7 mouse cellular contexts compared by ENCODE assay signal in genomic region chr9:120602172-120602838, GRCm38 (mm10). TPM values are rescaled to one million over a fixed set of nuclear protein-coding genes. Genes with fewer than 3 reads are reported as not detected.
DNase-seq lines count a peak whose midpoint lies in the region; ATAC-seq and TF ChIP-seq lines count a peak whose summit lies in the region.

No protein-coding gene starts in this region.

- DNase-seq in NIH3T3 (ENCODE audit: low read depth): peak; percentile 78
- DNase-seq in hindbrain, embryonic 11.5 days (ENCODE audit: low spot score): no peak
- DNase-seq in limb, embryonic 14.5 days (ENCODE audit: low spot score): no peak
- DNase-seq in layer of hippocampus, adult 9-11 months: no peak

- peak overlapping the region; percentile 32; the same call in 1 of the 2 replicates for H3K4me3 ChIP-seq in E14TG2a.4 (replicated peaks; ENCODE audit: low read length)
- H3K4me3 ChIP-seq in erythroblast, embryonic 14.5 days (replicated peaks): peak overlapping the region; percentile 56
- H3K4me3 ChIP-seq in hindbrain, embryonic 11.5 days (ENCODE audit: low read depth, low read length): no peak overlapping the region
- H3K4me3 ChIP-seq in limb, embryonic 14.5 days (replicated peaks; ENCODE audit: low read length): no peak overlapping the region
- H3K4me3 ChIP-seq in midbrain, embryonic 16.5 days (ENCODE audit: low read depth, low read length): no peak overlapping the region

- H3K4me2 ChIP-seq in hindbrain, embryonic 11.5 days (replicated peaks; ENCODE audit: low read depth, low read length): no peak overlapping the region
- H3K4me2 ChIP-seq in limb, embryonic 14.5 days (replicated peaks; ENCODE audit: low read depth, low read length, severe bottlenecking): peak overlapping the region; percentile 45
- H3K4me2 ChIP-seq in midbrain, embryonic 16.5 days (ENCODE audit: low read length): peak overlapping the region; percentile 48

- no peaks in the 10 kb centered on the region for H3K27me3 ChIP-seq in E14TG2a.4 (ENCODE audit: insufficient read depth, low read length)
- H3K27me3 ChIP-seq in erythroblast, embryonic 14.5 days (ENCODE audit: control insufficient read depth): no peaks in the 10 kb centered on the region
- H3K27me3 ChIP-seq in hindbrain, embryonic 11.5 days (ENCODE audit: control insufficient read depth, insufficient read depth, low read length): no peaks in the 10 kb centered on the region
- H3K27me3 ChIP-seq in limb, embryonic 14.5 days (ENCODE audit: control insufficient read depth, insufficient read depth, low read length): no peaks in the 10 kb centered on the region
- no peaks in the 10 kb centered on the region for H3K27me3 ChIP-seq in midbrain, embryonic 16.5 days (ENCODE audit: control insufficient read depth, insufficient read depth, low read depth, low read length)

- no peak overlapping the region for H3K9ac ChIP-seq in hindbrain, embryonic 11.5 days (ENCODE audit: low read depth, low read length)
- peak overlapping the region; percentile 45; the same call in 1 of the 2 replicates for H3K9ac ChIP-seq in limb, embryonic 14.5 days (ENCODE audit: low read depth, low read length, severe bottlenecking)
- H3K9ac ChIP-seq in midbrain, embryonic 16.5 days (ENCODE audit: low read depth, low read length): peak overlapping the region; percentile 16; the same call in 1 of the 2 replicates

- 46% methylated on average over 17 of the region's 17 CpGs for WGBS in hindbrain, embryonic 11.5 days
- WGBS in limb, embryonic 14.5 days: 50% methylated on average over 17 of the region's 17 CpGs
- WGBS in midbrain, embryonic 16.5 days: 52% methylated on average over 17 of the region's 17 CpGs

- peaks cover 12% of the 10 kb centered on the region for H3K4me1 ChIP-seq in E14TG2a.4 (replicated peaks; ENCODE audit: low read depth, low read length)
- H3K4me1 ChIP-seq in erythroblast, embryonic 14.5 days (ENCODE audit: control insufficient read depth): peaks cover 15% of the 10 kb centered on the region
- H3K4me1 ChIP-seq in hindbrain, embryonic 11.5 days (replicated peaks; ENCODE audit: control insufficient read depth, insufficient read depth, low read length): peaks cover 5% of the 10 kb centered on the region
- H3K4me1 ChIP-seq in limb, embryonic 14.5 days (ENCODE audit: control insufficient read depth, insufficient read depth, low read length): peaks cover 23% of the 10 kb centered on the region
- peaks cover 20% of the 10 kb centered on the region for H3K4me1 ChIP-seq in midbrain, embryonic 16.5 days (ENCODE audit: control insufficient read depth, insufficient read depth, low read length)

- ATAC-seq in hindbrain, embryonic 11.5 days (ENCODE audit: low FRiP score): peak; percentile 67
- ATAC-seq in limb, embryonic 14.5 days (ENCODE audit: low FRiP score, low read depth): peak; percentile 41
- peak; percentile 67 for ATAC-seq in midbrain, embryonic 16.5 days

- H3K36me3 ChIP-seq in E14TG2a.4 (ENCODE audit: insufficient read depth, low read length): no peaks in the 10 kb centered on the region
- no peaks in the 10 kb centered on the region for H3K36me3 ChIP-seq in erythroblast, embryonic 14.5 days (ENCODE audit: control insufficient read depth)
- no peaks in the 10 kb centered on the region for H3K36me3 ChIP-seq in hindbrain, embryonic 11.5 days (ENCODE audit: control insufficient read depth, insufficient read depth, low read length)
- H3K36me3 ChIP-seq in limb, embryonic 14.5 days (ENCODE audit: control insufficient read depth, insufficient read depth, low read length): no peaks in the 10 kb centered on the region
- H3K36me3 ChIP-seq in midbrain, embryonic 16.5 days (ENCODE audit: control insufficient read depth, insufficient read depth, low read length): no peaks in the 10 kb centered on the region

- TF ChIP-seq POLR2A in limb, embryonic 14.5 days (IDR thresholded peaks at IDR 0.05; ENCODE audit: borderline replicate concordance, extremely low read depth, insufficient read depth, insufficient read length): no peak

- H3K9me3 ChIP-seq in E14TG2a.4 (ENCODE audit: low read length): peaks cover 9% of the 10 kb centered on the region
- H3K9me3 ChIP-seq in erythroblast, embryonic 14.5 days (ENCODE audit: control insufficient read depth, low read length): no peaks in the 10 kb centered on the region
- H3K9me3 ChIP-seq in hindbrain, embryonic 11.5 days (ENCODE audit: control insufficient read depth, low read length): no peaks in the 10 kb centered on the region
- H3K9me3 ChIP-seq in limb, embryonic 14.5 days (ENCODE audit: control insufficient read depth, low read length): peaks cover 1% of the 10 kb centered on the region
- H3K9me3 ChIP-seq in midbrain, embryonic 16.5 days (replicated peaks; ENCODE audit: control insufficient read depth, low read length, poor library complexity, severe bottlenecking): peaks cover under 1% of the 10 kb centered on the region; the same call in 1 of the 2 replicates

- TF ChIP-seq CTCF in E14TG2a.4 (conservative IDR thresholded peaks at IDR 0.05; ENCODE audit: low read length): no peak

- no peak overlapping the region for H3K27ac ChIP-seq in hindbrain, embryonic 11.5 days (ENCODE audit: low read depth, low read length)
- peak overlapping the region; percentile 55 for H3K27ac ChIP-seq in limb, embryonic 14.5 days (replicated peaks; ENCODE audit: low read depth, low read length)
- 0 out of 2 replicates have a peak overlapping the region, but pooled peaks have one; percentile 30 for H3K27ac ChIP-seq in midbrain, embryonic 16.5 days (ENCODE audit: low read length)

RNA-seq across cellular contexts. Expression of gene Rpl14, which starts 31.1 kb away (rescaled TPM):
- polyA plus RNA-seq in erythroblast, embryonic 14.5 days (2012): 124 and 135 TPM in 2 replicates
- 822 and 883 TPM in 2 replicates for polyA plus RNA-seq in hindbrain, embryonic 11.5 days (2014; fragmentation: Nextera tagmentation; extraction: Ambion mirVana)
- 604 and 1,322 TPM in 2 replicates for polyA plus RNA-seq in limb, embryonic 14.5 days (2012; rRNA removed)
- 1,098 and 1,112 TPM in 2 replicates for polyA plus RNA-seq in limb, embryonic 14.5 days (2014; fragmentation: Nextera tagmentation; extraction: Ambion mirVana)
- polyA plus RNA-seq in midbrain, embryonic 16.5 days (2015; fragmentation: Nextera tagmentation; extraction: Ambion mirVana): 391 and 407 TPM in 2 replicates

Comparison
In these comparisons a context has a peak if more than half of its experiments do, and no peak if none do; other contexts are left out.
1. H3K4me3 ChIP-seq: peak in E14TG2a.4 (single experiment) and erythroblast, embryonic 14.5 days (single experiment); none in hindbrain, embryonic 11.5 days (single experiment), limb, embryonic 14.5 days (single experiment) and midbrain, embryonic 16.5 days (single experiment).
2. Peak in every context shown above with its lines, with median percentiles within 50 percentile points of each other: ATAC-seq.